Comparison of ENCODE assay signal across 9 mouse cellular contexts in genomic region chr1:156217393-156217792, GRCm38 (mm10). TPM values are rescaled to one million over a fixed set of nuclear protein-coding genes. Genes with fewer than 3 reads are reported as not detected.
DNase-seq lines count a peak whose midpoint lies in the region; ATAC-seq and TF ChIP-seq lines count a peak whose summit lies in the region.
"Had no signal": no experiment of that assay in that cellular context is flagged by ENCODE, and none has a peak within 500 bp of the region (broad histone marks: within the 10 kb centered on the region; RNA-seq: fewer than 3 reads in every experiment).

No protein-coding gene starts in this region.

- no peak overlapping the region for H3K4me3 ChIP-seq in ES-E14 (ENCODE audit: insufficient read depth in 1 of 2, low read depth in 1 of 2, low read length in 2 of 2, poor library complexity in 1 of 2, severe bottlenecking in 1 of 2)
- H3K4me3 ChIP-seq in liver, embryonic 12.5 days: peak overlapping the region; percentile 2; the same call in 1 of the 2 replicates

- H3K27ac ChIP-seq in ES-E14 (ENCODE audit: insufficient read depth, low read depth, low read length, poor library complexity, severe bottlenecking): no peak overlapping the region
- peak overlapping the region; percentile 92 for H3K27ac ChIP-seq in liver, embryonic 12.5 days

- peaks cover 4 to 8% of the 10 kb centered on the region in 2 experiments; a peak in 1 of 4 replicates for H3K4me1 ChIP-seq in ES-E14 (ENCODE audit: control insufficient read depth in 2 of 2, insufficient read depth in 2 of 2, low read length in 2 of 2, poor library complexity in 1 of 2)
- peaks cover 92% of the 10 kb centered on the region for H3K4me1 ChIP-seq in liver, embryonic 12.5 days

- H3K9ac ChIP-seq in ES-E14 (ENCODE audit: insufficient read depth, low read depth, low read length, poor library complexity, severe bottlenecking): no peak overlapping the region
- H3K9ac ChIP-seq in liver, embryonic 12.5 days: peak overlapping the region; percentile 59

- in situ Hi-C loops in ES-E14 (cut with MboI; ENCODE audit: low sequenced_read_pairs in 2 of 2, unreplicated experiment in 2 of 2): no loop called here

- ATAC-seq in granulocyte monocyte progenitor cell, adult 5-6 weeks (replicated peaks; ENCODE audit: poor library complexity, severe bottlenecking): peak; percentile 98
- ATAC-seq in liver, embryonic 12.5 days: peak; percentile 88
- ATAC-seq: Patski had no signal

- peak overlapping the region; percentile 58 for H3K4me2 ChIP-seq in liver, embryonic 12.5 days

- H3K27me3 ChIP-seq in liver, embryonic 12.5 days (replicated peaks): no peaks in the 10 kb centered on the region

- no peaks in the 10 kb centered on the region for H3K36me3 ChIP-seq in ES-E14 (ENCODE audit: control insufficient read depth, insufficient read depth, low read length, poor library complexity, severe bottlenecking)
- H3K36me3 ChIP-seq in liver, embryonic 12.5 days: no peaks in the 10 kb centered on the region

- 11% methylated on average over 3 of the region's 3 CpGs for WGBS in liver, embryonic 12.5 days (ENCODE audit: insufficient replicate concordance)

- DNase-seq in embryo, embryonic 11 days: peak; percentile 50
- DNase-seq in embryo, embryonic 10.5 days (ENCODE audit: low spot score): no peak
- DNase-seq in ES-E14 (ENCODE audit: low read depth, low spot score): peak; percentile 61
- peak; percentile 47 for DNase-seq in thymus, postnatal 0 days (ENCODE audit: low spot score)
- DNase-seq in layer of hippocampus, adult 9-11 months: no peak
- DNase-seq in kidney, adult 9 months: no peak

- no peaks in the 10 kb centered on the region for H3K9me3 ChIP-seq in ES-E14 (ENCODE audit: control insufficient read depth, insufficient read depth, low read depth, low read length)
- no peaks in the 10 kb centered on the region for H3K9me3 ChIP-seq in liver, embryonic 12.5 days (replicated peaks)

TF ChIP-seq in ES-E14, 5 proteins besides CTCF, POLR2A, EP300 and RAD21:
- TF ChIP-seq HCFC1 (IDR thresholded peaks at IDR 0.05; ENCODE audit: borderline replicate concordance, insufficient read depth, low read length): no peak
- peak; percentile 81 for TF ChIP-seq MAFK (IDR thresholded peaks at IDR 0.05; ENCODE audit: insufficient read depth, low read depth, low read length)

RNA-seq across cellular contexts. Expression of gene Fam163a, which starts 12.6 kb away (rescaled TPM):
- 0.09 and 0.11 TPM in 2 replicates for total RNA-seq in ES-E14 (2012; rRNA removed)
- not detected in 2 replicates for total RNA-seq in granulocyte monocyte progenitor cell, adult 5-6 weeks (2014; fragmentation: Nextera tagmentation)
- total RNA-seq in granulocyte monocyte progenitor cell, adult 5-6 weeks (2017): not detected in 2 replicates
- polyA plus RNA-seq in liver, embryonic 12.5 days (2016; fragmentation: Nextera tagmentation; extraction: Ambion mirVana): 0.10 and 0.17 TPM in 2 replicates
- polyA plus RNA-seq in thymus, postnatal 0 days (2015; fragmentation: Nextera tagmentation; extraction: Ambion mirVana): 0.31 and 0.33 TPM in 2 replicates
- polyA plus RNA-seq: Patski had no signal

Comparison
In these comparisons a context has a peak if more than half of its experiments do, and no peak if none do; other contexts are left out.
1. DNase-seq: peak in embryo, embryonic 11 days (single experiment), ES-E14 (single experiment) and thymus, postnatal 0 days (single experiment); none in embryo, embryonic 10.5 days (single experiment), layer of hippocampus, adult 9-11 months (single experiment) and kidney, adult 9 months (single experiment).